Mouse (Mus musculus) lung, postnatal 4 days (tissue): ENCODE measurements around the gene En1.

Source experiments
- DNase-seq, 2 experiments: peaks; one replicate each; pipeline ENCODE4 v3.0.0; 2021

The En1 gene

DNA sequence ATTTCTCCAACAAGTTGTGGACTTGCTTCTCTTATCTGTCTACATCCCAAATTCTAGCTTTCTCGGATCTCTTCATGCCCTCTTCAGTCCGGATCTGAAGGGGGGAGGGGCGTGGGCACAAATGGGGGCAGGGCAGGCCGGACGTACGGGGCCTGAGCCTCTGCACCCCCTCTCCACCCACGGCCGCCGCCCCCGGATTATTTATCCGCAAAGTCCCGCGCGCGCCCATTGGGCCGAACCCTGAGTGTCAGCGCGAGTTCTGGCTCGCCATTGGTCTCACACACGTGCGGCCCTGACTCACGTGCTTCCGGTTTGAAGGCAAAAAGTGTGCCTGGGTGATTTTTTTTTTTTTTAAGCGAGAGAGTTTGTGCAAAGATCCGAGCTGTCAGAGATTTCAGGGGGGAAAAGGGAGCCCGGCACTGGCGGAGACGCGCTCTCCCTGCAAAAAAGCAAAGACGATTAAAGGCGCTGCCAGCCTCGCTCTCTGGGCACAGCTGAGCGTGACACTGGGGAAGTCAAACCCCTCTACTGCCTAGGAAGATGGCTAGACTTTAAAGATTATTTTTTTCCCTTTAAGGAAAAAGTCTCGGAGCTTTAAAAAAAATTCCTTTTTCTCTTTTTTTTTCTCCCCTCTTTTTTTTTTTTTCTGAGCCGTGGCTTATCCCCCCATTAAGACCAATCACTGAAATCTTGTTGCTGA lies at the start of gene En1:
TSS of gene En1 (plus strand) at position 388 of the 700 bp plus-strand sequence.
- no peak for DNase-seq

DNA sequence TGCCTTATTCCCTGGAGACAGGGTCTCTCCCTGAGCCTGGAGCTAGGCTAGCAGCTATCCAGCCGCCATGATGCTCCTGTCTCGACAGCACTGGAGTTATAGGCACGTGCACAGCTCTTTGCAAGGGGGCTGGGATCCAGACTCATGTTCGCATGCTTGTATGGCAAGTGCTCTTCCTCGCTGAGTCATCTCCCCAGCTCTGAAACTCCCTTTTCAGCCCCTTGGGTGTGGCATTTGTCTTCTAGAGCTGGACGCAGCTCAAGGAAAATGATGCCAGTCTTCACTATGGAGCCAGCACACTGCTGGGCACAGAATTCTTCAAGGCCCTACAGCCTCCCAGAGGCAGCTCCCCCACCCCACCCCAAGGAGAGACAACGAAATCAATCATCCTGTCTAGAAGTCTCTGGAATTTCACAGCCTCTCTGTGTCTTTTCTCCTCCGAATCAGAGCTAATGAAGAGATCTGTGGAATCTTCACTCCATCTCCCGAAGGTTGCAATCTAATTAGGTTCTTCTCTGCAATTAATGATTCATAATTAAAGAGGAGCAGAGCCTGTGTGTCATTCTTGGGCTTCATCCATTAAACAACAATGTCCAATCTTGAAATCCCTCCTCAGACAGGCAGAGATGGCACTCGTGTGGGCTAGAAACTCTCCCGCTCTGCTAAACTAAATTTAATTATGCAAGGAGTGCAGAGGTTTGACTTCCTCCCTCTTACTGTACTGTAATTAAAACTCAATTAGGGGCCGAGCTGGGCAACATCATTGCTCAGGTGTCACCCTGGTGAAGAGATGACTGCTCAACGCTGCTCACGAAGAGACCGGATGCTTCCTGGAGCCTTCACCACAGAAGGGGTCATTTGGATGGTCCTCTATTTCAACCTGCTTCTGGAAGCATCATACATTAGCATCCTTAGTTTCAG lies 45.0 kb upstream of the En1 start:
- no peak for DNase-seq

DNA sequence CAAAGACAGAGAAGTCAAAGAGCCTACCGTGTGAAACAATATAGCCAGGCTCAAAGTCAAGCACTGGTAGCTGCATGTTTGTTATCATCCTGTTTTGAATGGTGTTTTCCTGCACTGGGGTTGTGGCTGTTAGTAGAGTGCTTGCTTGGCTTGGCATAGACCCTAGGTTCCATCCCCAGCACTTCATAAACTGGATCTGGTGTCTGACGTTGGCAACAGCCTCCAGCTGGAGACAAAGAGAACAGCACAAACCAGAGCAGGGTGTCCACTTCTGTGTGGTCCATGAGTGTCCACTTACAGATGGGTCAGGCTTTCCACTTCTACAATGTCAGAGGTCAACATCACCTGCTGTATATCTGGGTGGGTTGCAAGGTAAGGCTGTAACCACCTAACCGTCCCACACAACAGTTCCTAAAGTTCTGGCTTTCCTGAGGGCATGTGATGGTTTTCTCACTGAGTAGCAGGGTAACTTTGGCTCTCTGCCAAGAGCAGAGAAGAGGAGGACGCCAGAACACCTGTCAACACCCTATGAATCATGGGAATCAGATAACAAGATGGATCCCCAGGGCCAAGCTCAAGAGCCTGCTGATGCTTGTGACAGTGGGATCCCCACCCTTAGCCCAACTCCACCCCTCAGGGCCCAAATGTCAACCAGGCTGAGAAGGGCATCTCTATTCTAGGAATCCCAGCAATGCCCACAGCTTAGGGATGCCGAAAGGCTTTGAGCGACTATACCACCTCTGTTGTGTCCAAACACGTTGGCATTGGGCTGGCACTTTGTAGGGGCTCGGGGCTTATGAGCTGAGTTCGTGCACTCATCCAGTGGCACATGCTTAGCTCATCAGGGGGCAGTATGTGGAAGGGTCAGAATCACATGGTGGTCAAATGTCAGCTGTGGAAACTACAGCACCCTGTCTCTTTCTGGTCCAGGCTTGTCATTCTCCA lies 43.6 kb upstream of the En1 start:
- DNase-seq = peak in 1 of 2 experiments; percentile 27

DNA sequence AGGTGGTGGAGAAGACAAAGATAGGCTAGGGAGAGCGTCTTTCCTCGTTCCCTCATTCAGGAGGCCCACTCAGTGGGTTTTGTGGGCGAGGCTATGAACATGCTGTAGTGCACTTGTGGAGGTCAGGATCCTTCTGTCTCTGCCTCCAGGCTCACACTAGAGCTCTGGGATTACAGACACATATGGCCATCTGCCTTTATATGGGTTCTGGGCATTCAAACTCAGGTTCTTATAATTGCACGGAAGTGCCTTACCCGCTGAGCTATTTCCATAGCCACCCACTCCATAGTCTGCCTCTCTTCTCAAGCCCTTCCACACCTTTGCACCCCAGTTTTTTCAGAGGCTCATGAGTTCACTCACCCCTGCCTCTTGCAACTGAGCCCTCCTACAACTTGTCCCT lies 42.3 kb upstream of the En1 start:
- DNase-seq = no peak

DNA sequence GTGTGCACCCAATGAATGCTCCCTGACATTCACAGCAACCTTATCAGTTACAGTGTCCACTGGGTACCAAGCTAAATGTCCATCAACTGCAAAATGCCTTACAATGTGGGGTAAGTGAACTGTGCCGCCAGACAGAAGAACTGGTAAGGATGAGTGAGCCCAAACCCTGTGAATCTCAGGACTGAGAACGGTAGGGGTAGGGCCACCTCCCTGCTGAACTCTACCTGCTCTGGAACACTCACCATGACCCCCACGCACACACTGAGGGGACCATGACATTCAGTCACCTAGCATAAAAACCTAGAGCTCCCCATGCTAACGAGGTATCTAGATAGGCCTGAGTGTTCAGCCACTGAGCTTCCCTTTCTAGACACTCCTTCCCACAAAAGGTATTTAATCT lies 20.9 kb upstream of the En1 start:
- no peak for DNase-seq

DNA sequence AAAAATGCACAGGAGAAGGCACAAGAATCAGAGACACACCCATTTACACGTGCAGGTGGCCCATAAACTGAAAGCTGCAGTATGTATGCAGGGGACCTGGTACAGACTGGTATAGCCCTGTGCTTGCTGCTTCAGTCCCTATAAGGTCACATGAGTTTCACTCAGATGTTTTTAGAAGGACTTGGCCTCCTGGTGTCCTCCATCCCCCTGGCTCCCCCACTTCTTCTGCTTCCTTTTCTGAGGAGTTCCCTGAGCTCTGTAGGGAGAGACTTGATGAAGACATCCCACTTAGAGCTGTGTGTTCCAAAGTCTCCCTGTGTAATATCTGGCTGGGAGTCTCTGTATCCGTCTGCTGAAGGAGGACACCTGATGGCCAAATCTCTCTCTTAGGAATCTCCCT lies 16.7 kb upstream of the En1 start:
- DNase-seq = no peak

DNA sequence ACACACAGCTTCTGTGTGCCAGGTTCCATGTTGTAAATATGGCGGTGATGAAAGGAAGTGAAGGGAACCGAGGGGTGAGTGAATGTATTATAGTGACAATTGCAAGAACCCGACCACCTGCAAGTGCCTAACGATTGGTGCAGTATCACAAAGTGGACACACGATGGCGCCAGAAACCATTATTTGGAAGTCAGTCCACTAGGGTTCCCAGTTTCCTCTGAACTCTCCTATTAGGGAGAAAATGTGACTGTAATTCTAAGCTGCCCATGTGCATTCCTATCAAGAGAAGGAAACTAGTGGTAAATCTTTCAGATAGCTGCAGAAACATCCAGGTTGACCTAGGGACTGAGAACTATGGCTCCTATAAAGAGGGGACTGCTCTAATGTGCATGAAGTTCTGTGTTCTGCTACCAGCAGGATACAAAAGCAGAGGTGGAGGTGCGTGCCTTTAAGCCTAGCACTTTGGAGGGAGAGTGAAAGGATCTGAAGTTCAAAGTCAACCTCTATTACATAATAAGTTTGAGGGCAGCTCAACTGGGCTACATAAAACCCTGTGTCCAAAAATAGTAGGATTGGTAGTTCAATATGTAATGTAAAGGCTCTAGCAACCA lies 15.6 kb upstream of the En1 start:
- peak in 1 of 2 experiments; percentile 64 for DNase-seq

DNA sequence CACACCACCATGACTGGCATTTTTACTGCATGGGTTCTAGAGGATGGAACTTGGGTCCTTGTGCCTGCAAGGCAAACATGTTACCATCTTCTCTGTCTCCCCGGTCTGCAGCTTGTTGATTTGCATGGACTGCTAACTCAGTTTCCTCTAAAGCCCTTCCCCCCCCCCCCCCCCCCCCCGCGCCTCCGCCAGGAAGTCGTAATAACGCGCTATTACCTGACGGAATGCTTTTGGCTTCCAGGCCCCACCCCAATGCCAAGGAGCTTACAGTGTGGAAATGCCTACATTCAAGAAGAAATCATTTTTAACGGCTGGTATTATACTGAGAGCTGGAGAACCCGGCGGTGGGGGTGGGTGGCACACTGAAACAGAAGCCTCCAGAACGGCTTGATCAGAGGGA lies 14.8 kb upstream of the En1 start:
- no peak for DNase-seq

DNA sequence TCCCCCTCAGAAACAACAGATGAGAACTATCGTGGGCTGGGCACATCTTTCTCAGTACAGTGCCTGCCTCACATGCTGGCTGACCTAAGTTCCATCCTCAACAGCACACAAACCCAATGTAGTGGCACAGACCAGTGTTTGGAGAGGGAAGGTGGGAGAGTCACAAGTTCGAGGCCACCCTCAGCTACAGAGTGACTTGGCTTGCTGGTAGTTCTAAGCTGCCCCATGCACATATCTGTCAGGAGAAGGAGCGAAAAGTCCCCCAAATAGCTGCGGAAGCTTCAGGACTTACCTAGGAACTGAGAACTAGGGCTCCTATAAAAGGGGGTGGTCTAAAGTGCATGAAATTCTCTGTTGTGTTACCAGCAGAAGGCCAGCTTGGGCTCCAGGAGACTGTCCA lies 14.3 kb upstream of the En1 start:
- no peak for DNase-seq

DNA sequence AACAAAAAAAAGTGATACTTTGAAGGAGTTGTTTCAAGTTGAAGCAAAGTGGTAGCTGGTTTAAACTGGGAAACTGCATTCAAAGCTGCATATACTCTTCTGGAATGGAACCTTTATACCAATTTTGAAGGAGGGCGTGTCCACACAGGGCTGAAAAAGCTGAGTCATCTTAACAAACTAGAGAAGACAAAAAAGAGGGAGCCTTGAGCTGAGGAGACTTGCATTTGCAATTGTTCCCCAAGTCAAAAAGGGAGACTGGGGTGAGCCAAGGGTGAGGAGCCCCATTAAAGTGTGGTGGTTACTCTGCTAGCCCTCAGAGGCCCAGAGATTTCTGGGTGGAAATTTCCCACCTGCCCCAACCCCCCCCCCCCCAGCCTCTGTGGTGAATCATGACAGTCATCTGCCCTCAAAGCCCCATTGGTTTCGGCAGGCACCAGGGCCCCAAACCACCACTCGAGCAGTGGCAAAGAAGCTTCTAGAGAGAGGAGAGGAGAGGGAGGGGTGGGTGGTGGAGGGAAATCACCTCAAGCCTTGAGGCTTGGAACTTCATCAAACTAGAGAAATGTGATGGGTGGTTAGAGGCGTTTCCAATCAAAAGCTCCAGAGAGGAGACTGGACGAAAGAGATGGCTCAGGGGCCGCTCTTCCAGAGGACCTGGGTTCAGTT lies 13.7 kb upstream of the En1 start:
- no peak for DNase-seq

DNA sequence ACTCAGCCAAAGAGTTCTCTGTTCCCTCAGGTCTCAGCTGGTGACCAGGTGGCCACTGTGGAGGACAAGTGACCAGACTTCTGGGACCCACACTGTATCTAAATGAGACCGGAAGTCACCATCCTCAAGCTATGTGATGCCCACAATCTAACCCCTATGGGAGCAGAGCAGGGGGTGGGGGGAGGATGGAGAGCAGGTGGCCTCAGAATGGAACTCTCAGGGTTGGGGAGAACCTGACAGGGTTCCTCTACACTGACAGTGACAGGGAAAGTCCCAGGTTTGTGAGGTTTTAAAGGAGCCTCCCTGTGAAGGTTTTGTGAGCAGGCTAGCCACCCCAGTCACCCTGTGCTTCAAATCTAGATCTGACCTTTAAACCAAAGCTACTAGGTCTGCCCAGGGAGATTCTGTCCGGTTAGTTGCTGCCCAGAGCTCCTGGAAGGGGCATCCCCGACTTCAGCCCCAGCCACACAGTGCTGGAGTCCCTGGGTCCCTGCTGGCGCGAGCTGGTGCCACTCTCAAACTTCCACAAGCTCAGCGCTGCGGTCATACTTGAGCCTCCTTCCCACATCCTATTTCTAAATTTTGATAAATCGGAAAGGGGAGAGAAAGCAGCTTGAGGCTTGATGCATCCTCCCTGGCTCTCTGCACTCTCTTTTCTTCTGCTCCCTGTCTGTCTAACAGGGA lies 8.8 kb upstream of the En1 start:
- DNase-seq = no peak

DNA sequence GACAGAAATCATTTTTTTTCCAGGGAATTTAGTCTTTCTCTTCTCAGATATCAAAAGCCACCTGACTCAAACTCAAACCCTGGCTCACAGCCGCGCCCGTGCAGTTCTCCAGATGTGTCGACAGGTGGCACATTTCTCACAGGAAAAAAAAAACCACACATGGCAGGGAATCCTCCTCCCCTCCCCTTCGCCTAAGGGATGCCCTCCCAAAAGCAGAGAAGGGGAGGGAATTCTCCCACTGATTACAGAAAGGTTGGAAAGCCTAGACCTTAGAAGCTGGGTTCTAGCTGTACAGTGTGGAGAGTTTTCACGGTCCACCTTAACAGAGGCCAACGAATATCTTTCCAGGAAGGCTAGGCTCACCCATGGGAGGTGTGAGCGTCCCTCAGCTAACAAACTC lies 7.6 kb upstream of the En1 start:
- DNase-seq = no peak

DNA sequence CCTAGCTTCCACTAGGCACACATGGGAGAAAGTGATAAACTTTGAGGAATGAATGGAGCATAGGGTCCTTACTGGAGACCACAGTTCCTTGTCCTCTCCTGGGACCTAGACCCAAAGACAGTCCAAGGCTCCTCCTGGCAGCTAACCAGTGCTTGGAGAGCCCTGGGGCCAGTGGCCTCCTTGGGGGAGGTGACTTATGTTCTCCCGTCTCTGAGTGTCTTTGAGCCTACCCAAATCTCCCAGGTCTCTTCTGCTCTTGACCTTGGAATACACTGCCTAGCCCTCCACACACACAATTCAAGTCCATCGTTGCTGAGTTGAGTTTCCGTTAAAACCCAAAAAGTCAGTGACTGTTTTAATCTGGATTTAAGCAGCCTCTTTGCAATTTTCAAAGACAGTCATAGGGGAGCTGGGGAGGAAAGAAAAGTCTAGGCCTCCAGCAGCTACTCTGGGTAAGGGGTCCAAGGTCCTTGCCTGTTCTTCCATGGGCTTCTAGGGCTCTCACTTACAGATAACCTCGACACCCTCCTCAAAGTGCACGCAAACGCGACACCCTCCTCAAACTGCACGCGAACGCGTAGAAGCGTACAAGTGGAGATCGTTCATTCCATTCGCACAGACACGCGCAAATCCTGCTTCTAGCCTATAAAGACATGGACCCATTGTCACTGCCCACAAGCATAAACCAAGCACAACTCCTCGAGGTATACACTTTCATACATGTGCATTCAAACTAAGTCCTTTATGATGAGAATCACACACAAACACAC lies 6.6 kb upstream of the En1 start:
- DNase-seq = no peak

DNA sequence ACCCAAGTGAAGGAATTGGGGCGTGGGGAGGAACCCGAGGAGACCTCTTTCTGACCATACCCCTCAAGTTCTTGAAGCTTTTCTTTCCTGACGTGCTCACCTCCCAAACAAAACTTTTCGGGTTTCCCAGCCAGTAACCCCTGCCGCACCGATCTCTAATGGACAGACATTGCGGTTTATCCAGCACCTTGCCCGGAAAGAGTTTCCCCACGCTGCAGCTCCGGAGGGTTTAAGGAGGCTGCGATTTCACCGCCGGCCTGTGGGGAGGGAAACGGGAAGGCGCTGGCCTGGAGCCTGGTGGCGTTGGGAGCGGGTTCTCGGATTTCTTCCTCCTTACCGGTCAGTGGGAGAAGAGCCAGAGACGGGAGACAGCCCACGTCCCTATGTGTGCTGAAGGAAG lies 5.9 kb upstream of the En1 start:
- no peak for DNase-seq

DNA sequence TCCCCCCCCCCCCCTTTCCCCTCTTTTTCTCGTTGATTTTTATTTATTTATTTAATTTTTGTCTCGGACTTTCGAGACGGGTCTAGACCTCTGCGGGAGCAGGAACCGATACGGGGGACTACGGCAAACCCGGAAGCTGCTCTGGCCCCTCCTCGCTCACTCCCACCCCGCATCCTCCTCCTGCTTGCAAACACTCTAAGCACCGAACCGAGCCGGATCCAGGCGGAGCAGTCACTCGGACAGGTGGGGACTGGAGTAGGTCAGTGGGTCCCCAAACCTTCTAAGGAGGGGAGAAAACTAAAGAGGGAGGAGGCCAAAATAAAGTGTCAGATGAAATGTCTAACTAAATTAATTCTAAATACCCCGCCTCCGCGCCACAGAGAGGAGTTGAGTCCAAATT lies 5.4 kb upstream of the En1 start:
- DNase-seq = no peak

DNA sequence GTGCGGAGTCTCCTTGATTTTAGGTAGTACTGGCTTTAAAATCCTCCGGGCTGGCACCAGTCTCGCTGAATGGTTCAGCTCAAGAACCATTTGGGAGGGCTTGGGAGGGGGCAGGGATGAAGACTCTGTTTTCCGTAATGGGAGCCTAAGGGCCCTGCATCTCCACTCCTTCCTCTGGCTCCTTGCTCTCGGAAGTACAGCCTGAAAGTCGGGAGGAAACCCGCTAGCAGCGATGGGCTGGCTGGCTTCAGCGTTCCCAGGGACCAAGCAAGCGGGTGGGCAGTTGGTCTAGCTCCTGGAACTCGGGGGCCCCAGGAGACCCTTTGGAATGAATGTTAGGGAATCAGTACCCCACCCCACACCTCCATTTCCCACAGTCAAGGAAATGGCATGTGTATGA lies 4.9 kb upstream of the En1 start:
- DNase-seq = no peak

DNA sequence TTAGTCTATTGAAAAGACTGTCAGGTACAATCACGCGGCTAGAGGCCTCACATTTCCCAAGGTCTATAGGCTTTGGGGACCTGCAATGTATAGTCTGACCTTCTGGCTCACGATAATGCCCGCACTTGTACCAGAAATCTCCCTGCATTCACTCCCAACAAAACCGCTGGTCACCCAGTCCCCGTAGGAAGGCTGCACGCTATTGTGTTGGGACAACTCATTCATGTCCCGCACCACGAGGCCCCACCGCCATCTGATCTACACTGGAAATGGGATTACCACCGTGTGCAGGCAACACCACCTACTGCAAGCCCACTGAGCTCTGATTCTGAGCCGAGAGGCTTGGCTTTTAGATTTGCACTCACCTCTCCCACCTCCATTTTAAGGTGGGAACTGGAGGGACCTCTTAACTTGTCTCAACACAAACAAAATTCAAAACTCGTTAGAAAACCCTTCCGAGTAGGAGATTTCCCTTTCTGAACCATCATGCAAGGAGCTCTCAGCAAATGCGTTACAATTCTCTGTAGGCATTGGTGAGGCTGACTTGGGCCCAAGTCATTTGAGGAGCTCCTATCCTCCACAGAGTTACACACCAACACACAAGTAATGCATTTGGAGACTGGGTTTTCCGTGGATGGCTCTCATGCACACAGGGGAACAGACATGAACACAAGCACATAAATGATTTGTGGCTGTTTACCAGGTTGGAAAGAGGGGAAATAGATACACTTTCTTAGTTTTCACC lies 3.9 kb upstream of the En1 start:
- no peak for DNase-seq

DNA sequence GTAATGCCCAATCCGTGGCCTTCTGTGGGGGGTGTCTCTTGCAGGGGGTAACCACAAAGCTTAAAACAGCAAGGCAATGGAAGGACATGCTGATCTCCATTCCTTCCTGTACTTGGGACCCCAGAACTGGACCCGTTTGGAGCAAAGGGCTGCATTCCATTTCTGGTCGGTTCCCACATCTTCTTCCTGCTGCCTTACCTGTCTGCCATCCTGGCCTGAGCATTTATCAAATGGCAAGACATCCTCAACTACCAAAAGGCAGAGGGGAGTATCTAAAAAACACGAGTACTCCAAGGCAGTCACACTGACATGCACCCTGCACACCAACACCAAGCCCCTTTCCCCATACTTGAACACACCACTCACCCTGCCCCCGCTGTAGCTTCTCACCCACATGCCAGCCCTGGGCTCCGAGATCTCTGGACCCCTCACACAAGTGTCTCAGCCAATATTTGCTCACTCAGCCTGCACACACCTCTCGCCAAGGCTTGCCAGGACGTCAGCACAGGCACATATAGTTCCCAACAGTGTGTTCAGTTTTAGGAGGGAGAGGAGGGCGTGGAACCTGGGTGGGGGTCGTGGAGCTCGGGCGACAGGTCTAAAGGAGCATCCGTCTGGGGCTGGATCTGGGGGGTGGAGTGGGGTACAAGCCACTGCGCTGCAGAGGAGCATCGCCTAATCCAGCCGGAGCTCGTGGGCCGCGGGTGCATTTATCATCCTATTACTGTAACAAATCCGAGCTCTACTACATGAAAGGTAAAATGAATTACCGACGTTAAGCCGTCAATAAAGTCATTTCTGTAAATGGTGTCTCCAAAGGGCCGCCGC lies 2.7 kb upstream of the En1 start:
- no peak for DNase-seq

DNA sequence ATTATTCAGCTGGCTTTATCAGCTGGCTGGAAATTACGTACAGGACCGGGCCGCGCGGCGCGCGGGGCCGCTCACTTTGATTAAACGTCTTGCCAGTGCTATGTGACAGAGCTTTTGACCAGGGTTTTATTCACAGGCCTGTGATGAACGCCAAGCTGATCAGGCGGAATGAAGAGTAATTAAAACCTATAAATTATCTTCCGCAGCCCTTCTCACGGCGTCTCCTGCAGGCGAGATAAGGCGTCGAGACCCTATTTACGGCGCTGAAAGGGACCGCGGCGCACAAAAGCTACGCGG lies 2.1 kb upstream of the En1 start:
- DNase-seq = no peak
